In genomic region chr1:39478057-39478895, GRCm38 (mm10) we compare ENCODE assay signal across 8 mouse cellular contexts. TPM values are rescaled to one million over a fixed set of nuclear protein-coding genes. Genes with fewer than 3 reads are reported as not detected.
DNase-seq lines count a peak whose midpoint lies in the region; ATAC-seq lines count a peak whose summit lies in the region.

Gene Tbc1d8, minus strand, starts transcription at chr1:39478755.

- peak within 1 kb of the TSS; percentile 85 for H3K27ac ChIP-seq in hindbrain, embryonic 13.5 days

- H3K27me3 ChIP-seq in hindbrain, embryonic 13.5 days = peaks cover 5% of the 10 kb centered on the region; the same call in 1 of the 2 replicates

- peak within 1 kb of the TSS; percentile 83 for H3K9ac ChIP-seq in hindbrain, embryonic 13.5 days

- H3K36me3 ChIP-seq in hindbrain, embryonic 13.5 days = no peaks in the 10 kb centered on the region

- peak; percentile 95 for ATAC-seq in hindbrain, embryonic 13.5 days (ENCODE audit: low FRiP score)

- WGBS in hindbrain, embryonic 13.5 days = under 1% methylated on average over 86 of the region's 90 CpGs

- peak within 1 kb of the TSS; percentile 68 for H3K4me3 ChIP-seq in hindbrain, embryonic 13.5 days

- peaks cover 27% of the 10 kb centered on the region for H3K4me1 ChIP-seq in hindbrain, embryonic 13.5 days (replicated peaks)

- H3K4me2 ChIP-seq in hindbrain, embryonic 13.5 days = peak within 1 kb of the TSS; percentile 98

- no peaks in the 10 kb centered on the region for H3K9me3 ChIP-seq in hindbrain, embryonic 13.5 days

- DNase-seq in WW6 (ENCODE audit: low read depth, low spot score) = peak; percentile 60
- peak; percentile 89 to 95 for DNase-seq in cerebellum, postnatal 25 days
- DNase-seq in frontal cortex, postnatal 25 days (ENCODE audit: low spot score in 2 of 2) = peak; percentile 57 to 69
- peak; percentile 69 to 70 for DNase-seq in layer of hippocampus, postnatal 25 days (ENCODE audit: extremely low spot score in 1 of 2, low spot score in 1 of 2)
- peak; percentile 95 for DNase-seq in lung, postnatal 36 days
- peak; percentile 93 for DNase-seq in retina, postnatal 1 day
- peak; percentile 89 for DNase-seq in thymus, postnatal 4 days

RNA-seq across cellular contexts. Expression of gene Tbc1d8, which starts in this region (rescaled TPM):
- 8.2 and 8.5 TPM in 2 replicates for polyA plus RNA-seq in hindbrain, embryonic 13.5 days (2015; fragmentation: Nextera tagmentation; extraction: Ambion mirVana)
- total RNA-seq in layer of hippocampus, postnatal 25 days (2021) = 10 to 100 TPM; 11.4 to 12.7 TPM

Comparison
In these comparisons a context has a peak if more than half of its experiments do, and no peak if none do; other contexts are left out.
1. Peak in every context shown above with its lines: DNase-seq, ATAC-seq, H3K4me3 ChIP-seq and H3K27ac ChIP-seq.